Mouse (Mus musculus) heart, postnatal 0 days (tissue): ENCODE results near the gene Tuba3a.

ENCODE experiments used
- CTCF ChIP-seq: IDR thresholded peaks from 2 replicates; pipeline ENCODE4 v1.5.1; 2016; ENCODE audit warnings: antibody characterized with exemption, control low read depth, low read depth
- EP300 ChIP-seq: IDR thresholded peaks from 2 replicates; pipeline ENCODE4 v1.6.1; 2016; ENCODE audit warnings: antibody characterized with exemption, low read depth

GRCm38 (mm10) chr6:125230571-125230970 is 55.3 kb downstream of the Tuba3a start:
- TF ChIP-seq EP300 (no peak), CTCF (no peak)
